Mouse (Mus musculus): Measurements from ENCODE around the gene Arhgef10l. TPM values are rescaled to one million over a fixed set of nuclear protein-coding genes. Genes with fewer than 3 reads are reported as not detected.

The Arhgef10l gene
- polyA plus RNA-seq, 1 experiment from 2014 or later = 23.6 TPM

- Histone ChIP-seq H3K4me3 (ENCODE audit: low read depth, low read length) (no peak overlapping the region), H3K27ac (ENCODE audit: low read depth, low read length) (no peak overlapping the region), H3K36me3 (ENCODE audit: control insufficient read depth, insufficient read depth, low read length) (peaks cover 6% of the 10 kb centered on the region), H3K9ac (ENCODE audit: low read length) (no peak overlapping the region), H3K4me2 (ENCODE audit: low read depth, low read length, severe bottlenecking) (no peak overlapping the region), H3K4me1 (replicated peaks; ENCODE audit: control insufficient read depth, insufficient read depth, low read length) (no peaks in the 10 kb centered on the region), H3K9me3 (ENCODE audit: control insufficient read depth, low read length) (no peaks in the 10 kb centered on the region), H3K27me3 (ENCODE audit: control insufficient read depth, insufficient read depth, low read length) (no peaks in the 10 kb centered on the region)
- no peak for DNase-seq (ENCODE audit: low spot score)
- 83% methylated on average over 16 of the region's 16 CpGs for WGBS
- no peak for ATAC-seq (replicated peaks; ENCODE audit: low FRiP score)
Observed at GRCm38 (mm10) chr4:140592990-140593770, 72.6 kb downstream of the Arhgef10l start.

- Histone ChIP-seq H3K4me1 (replicated peaks; ENCODE audit: control insufficient read depth, insufficient read depth, low read length) (no peaks in the 10 kb centered on the region), H3K36me3 (ENCODE audit: control insufficient read depth, insufficient read depth, low read length) (peaks cover 5% of the 10 kb centered on the region), H3K27ac (ENCODE audit: low read depth, low read length) (no peak overlapping the region), H3K9me3 (ENCODE audit: control insufficient read depth, low read length) (no peaks in the 10 kb centered on the region), H3K9ac (ENCODE audit: low read length) (no peak overlapping the region), H3K27me3 (ENCODE audit: control insufficient read depth, insufficient read depth, low read length) (no peaks in the 10 kb centered on the region), H3K4me2 (ENCODE audit: low read depth, low read length, severe bottlenecking) (no peak overlapping the region), H3K4me3 (ENCODE audit: low read depth, low read length) (no peak overlapping the region)
- peak; percentile 63 for ATAC-seq (replicated peaks; ENCODE audit: low FRiP score)
- DNase-seq (ENCODE audit: low spot score) = peak; percentile 94
- WGBS = 23% methylated on average over 11 of the region's 11 CpGs
Observed at GRCm38 (mm10) chr4:140592217-140592759, 73.5 kb downstream of the Arhgef10l start.

- H3K4me3 ChIP-seq (ENCODE audit: low read depth, low read length) = no peak overlapping the region
- no peak overlapping the region for H3K4me2 ChIP-seq (ENCODE audit: low read depth, low read length, severe bottlenecking)
- no peak for DNase-seq (ENCODE audit: low spot score)
- no peaks in the 10 kb centered on the region for H3K27me3 ChIP-seq (ENCODE audit: control insufficient read depth, insufficient read depth, low read length)
- H3K9me3 ChIP-seq (ENCODE audit: control insufficient read depth, low read length) = no peaks in the 10 kb centered on the region
- H3K9ac ChIP-seq (ENCODE audit: low read length) = no peak overlapping the region
- ATAC-seq (replicated peaks; ENCODE audit: low FRiP score) = no peak
- no peak overlapping the region for H3K27ac ChIP-seq (ENCODE audit: low read depth, low read length)
- 0 out of 2 replicates have a peak, but pooled peaks cover 2% of the 10 kb centered on the region for H3K36me3 ChIP-seq (ENCODE audit: control insufficient read depth, insufficient read depth, low read length)
- WGBS = 83% methylated on average over 5 of the region's 5 CpGs
- no peaks in the 10 kb centered on the region for H3K4me1 ChIP-seq (replicated peaks; ENCODE audit: control insufficient read depth, insufficient read depth, low read length)
Observed at GRCm38 (mm10) chr4:140586478-140586877, 79.3 kb downstream of the Arhgef10l start.

- H3K4me1 ChIP-seq (replicated peaks; ENCODE audit: control insufficient read depth, insufficient read depth, low read length) = no peaks in the 10 kb centered on the region
- H3K9me3 ChIP-seq (ENCODE audit: control insufficient read depth, low read length) = no peaks in the 10 kb centered on the region
- H3K9ac ChIP-seq (ENCODE audit: low read length) = no peak overlapping the region
- no peak overlapping the region for H3K27ac ChIP-seq (ENCODE audit: low read depth, low read length)
- no peak overlapping the region for H3K4me2 ChIP-seq (ENCODE audit: low read depth, low read length, severe bottlenecking)
- ATAC-seq (replicated peaks; ENCODE audit: low FRiP score) (no peak), DNase-seq (ENCODE audit: low spot score) (no peak)
- H3K4me3 ChIP-seq (ENCODE audit: low read depth, low read length) = no peak overlapping the region
- WGBS = 79% methylated on average over 5 of the region's 5 CpGs
- H3K36me3 ChIP-seq (ENCODE audit: control insufficient read depth, insufficient read depth, low read length) = peaks cover 2% of the 10 kb centered on the region; the same call in 1 of the 2 replicates
- no peaks in the 10 kb centered on the region for H3K27me3 ChIP-seq (ENCODE audit: control insufficient read depth, insufficient read depth, low read length)
Observed at GRCm38 (mm10) chr4:140584240-140584639, 81.6 kb downstream of the Arhgef10l start.

GRCm38 (mm10) chr4:140582390-140583088 lies 83.3 kb downstream of the Arhgef10l start:
- 85% methylated on average over 14 of the region's 15 CpGs for WGBS
- H3K27ac ChIP-seq (ENCODE audit: low read depth, low read length) = no peak overlapping the region
- no peaks in the 10 kb centered on the region for H3K27me3 ChIP-seq (ENCODE audit: control insufficient read depth, insufficient read depth, low read length)
- H3K9ac ChIP-seq (ENCODE audit: low read length) = no peak overlapping the region
- peaks cover 5% of the 10 kb centered on the region; the same call in 1 of the 2 replicates for H3K36me3 ChIP-seq (ENCODE audit: control insufficient read depth, insufficient read depth, low read length)
- H3K4me1 ChIP-seq (replicated peaks; ENCODE audit: control insufficient read depth, insufficient read depth, low read length) = no peaks in the 10 kb centered on the region
- no peak overlapping the region for H3K4me3 ChIP-seq (ENCODE audit: low read depth, low read length)
- H3K9me3 ChIP-seq (ENCODE audit: control insufficient read depth, low read length) = no peaks in the 10 kb centered on the region
- DNase-seq (ENCODE audit: low spot score) = no peak
- ATAC-seq (replicated peaks; ENCODE audit: low FRiP score) = no peak
- H3K4me2 ChIP-seq (ENCODE audit: low read depth, low read length, severe bottlenecking) = no peak overlapping the region

- H3K27ac ChIP-seq (ENCODE audit: low read depth, low read length) = no peak overlapping the region
- 83% methylated on average over 23 of the region's 23 CpGs for WGBS
- H3K4me1 ChIP-seq (replicated peaks; ENCODE audit: control insufficient read depth, insufficient read depth, low read length) = no peaks in the 10 kb centered on the region
- no peak overlapping the region for H3K9ac ChIP-seq (ENCODE audit: low read length)
- H3K36me3 ChIP-seq (ENCODE audit: control insufficient read depth, insufficient read depth, low read length) = peaks cover 5% of the 10 kb centered on the region; the same call in 1 of the 2 replicates
- no peak for DNase-seq (ENCODE audit: low spot score)
- no peak for ATAC-seq (replicated peaks; ENCODE audit: low FRiP score)
- H3K27me3 ChIP-seq (ENCODE audit: control insufficient read depth, insufficient read depth, low read length) = no peaks in the 10 kb centered on the region
- no peak overlapping the region for H3K4me2 ChIP-seq (ENCODE audit: low read depth, low read length, severe bottlenecking)
- H3K4me3 ChIP-seq (ENCODE audit: low read depth, low read length) = no peak overlapping the region
- H3K9me3 ChIP-seq (ENCODE audit: control insufficient read depth, low read length) = no peaks in the 10 kb centered on the region
Observed at GRCm38 (mm10) chr4:140581730-140582389, 84.0 kb downstream of the Arhgef10l start.

- Histone ChIP-seq H3K36me3 (ENCODE audit: control insufficient read depth, insufficient read depth, low read length) (peaks cover 5% of the 10 kb centered on the region; the same call in 1 of the 2 replicates), H3K4me2 (ENCODE audit: low read depth, low read length, severe bottlenecking) (no peak overlapping the region), H3K27ac (ENCODE audit: low read depth, low read length) (no peak overlapping the region), H3K27me3 (ENCODE audit: control insufficient read depth, insufficient read depth, low read length) (no peaks in the 10 kb centered on the region), H3K4me3 (ENCODE audit: low read depth, low read length) (no peak overlapping the region), H3K9me3 (ENCODE audit: control insufficient read depth, low read length) (no peaks in the 10 kb centered on the region), H3K4me1 (replicated peaks; ENCODE audit: control insufficient read depth, insufficient read depth, low read length) (no peaks in the 10 kb centered on the region), H3K9ac (ENCODE audit: low read length) (no peak overlapping the region)
- 85% methylated on average over 16 of the region's 16 CpGs for WGBS
- no peak for DNase-seq (ENCODE audit: low spot score)
- ATAC-seq (replicated peaks; ENCODE audit: low FRiP score) = no peak
Observed at GRCm38 (mm10) chr4:140581341-140581729, 84.5 kb downstream of the Arhgef10l start.

- no peak for DNase-seq (ENCODE audit: low spot score)
- H3K27me3 ChIP-seq (ENCODE audit: control insufficient read depth, insufficient read depth, low read length) = no peaks in the 10 kb centered on the region
- no peak overlapping the region for H3K27ac ChIP-seq (ENCODE audit: low read depth, low read length)
- no peak overlapping the region for H3K4me3 ChIP-seq (ENCODE audit: low read depth, low read length)
- no peak for ATAC-seq (replicated peaks; ENCODE audit: low FRiP score)
- no peak overlapping the region for H3K9ac ChIP-seq (ENCODE audit: low read length)
- no peaks in the 10 kb centered on the region for H3K9me3 ChIP-seq (ENCODE audit: control insufficient read depth, low read length)
- H3K4me2 ChIP-seq (ENCODE audit: low read depth, low read length, severe bottlenecking) = no peak overlapping the region
- H3K36me3 ChIP-seq (ENCODE audit: control insufficient read depth, insufficient read depth, low read length) = peaks cover 5% of the 10 kb centered on the region; the same call in 1 of the 2 replicates
- no peaks in the 10 kb centered on the region for H3K4me1 ChIP-seq (replicated peaks; ENCODE audit: control insufficient read depth, insufficient read depth, low read length)
- 93% methylated on average over 4 of the region's 4 CpGs for WGBS
Observed at GRCm38 (mm10) chr4:140580866-140581265, 84.9 kb downstream of the Arhgef10l start.

Data from forebrain, embryonic 11.5 days (tissue).